Mouse (Mus musculus) adrenal gland, postnatal 36 days (tissue): ENCODE measurements around the gene Smad6. TPM values are rescaled to one million over a fixed set of nuclear protein-coding genes. Genes with fewer than 3 reads are reported as not detected.

Source experiments
- DNase-seq, 2 experiments: peaks; one replicate each; pipeline ENCODE4 v3.0.0; 2021; ENCODE audit warnings: mixed read lengths in 1 of 2
- total RNA-seq, 2 experiments: library from RNA; stranded (reverse); gene quantifications; 2 replicates each; pipeline ENCODE4 v1.2.3; 2021

Smad6 gene
- total RNA-seq, 2 experiments from 2014 or later = 6.3 to 12.7 TPM

DNA sequence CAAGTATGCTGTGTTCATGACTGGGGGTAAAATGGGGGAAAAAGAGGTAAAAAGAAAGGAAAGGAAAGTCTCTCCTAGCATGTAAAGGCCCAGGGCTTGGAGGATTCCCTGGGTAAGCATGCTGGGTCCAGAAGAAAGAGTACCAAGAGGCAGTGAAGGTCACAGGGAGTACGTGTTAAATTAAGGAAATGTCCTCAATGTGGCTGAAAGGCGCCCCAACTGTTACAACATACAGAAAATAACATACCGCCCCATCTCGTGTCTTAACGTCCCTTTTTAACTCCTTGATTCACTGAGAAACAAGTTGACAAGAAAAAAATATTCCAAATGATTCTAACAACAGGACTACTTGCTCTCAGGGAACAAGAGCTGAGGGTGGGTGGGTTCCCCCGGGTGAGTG, 36.7 kb downstream of the Smad6 start:
- no peak for DNase-seq

DNA sequence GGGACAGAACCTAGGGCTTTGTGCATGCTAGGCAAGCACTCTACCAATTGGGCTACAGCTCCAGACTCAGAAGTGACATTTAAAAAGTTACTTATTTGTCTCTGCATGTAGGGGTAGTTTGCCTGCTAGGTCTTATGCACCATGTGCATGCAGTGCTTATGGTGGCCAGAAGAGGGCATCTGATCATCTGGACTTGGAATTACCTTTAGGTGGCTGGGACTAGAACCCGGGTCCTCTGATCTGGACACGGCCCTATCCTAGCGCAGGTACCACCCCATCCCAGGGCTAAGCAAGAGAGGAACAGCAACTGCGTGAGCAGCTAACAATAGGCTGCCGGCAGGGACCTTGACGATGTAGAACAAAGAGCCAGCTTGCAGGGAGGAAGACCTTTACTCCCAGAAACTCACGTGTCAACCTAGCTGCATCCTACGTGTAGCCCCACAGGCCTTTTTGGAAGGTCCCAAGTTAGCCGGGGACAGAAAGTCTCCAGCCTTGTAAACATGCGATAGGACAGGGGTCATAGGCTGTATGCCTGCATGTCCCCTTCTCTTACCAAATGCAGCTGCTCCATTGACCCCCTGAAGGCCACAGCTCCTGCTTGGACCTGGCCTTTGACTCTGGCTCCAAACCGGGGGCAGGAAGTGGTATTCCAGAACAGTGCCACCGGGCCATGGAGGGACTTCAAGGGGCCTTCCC, 38.8 kb downstream of the Smad6 start:
- no peak for DNase-seq

DNA sequence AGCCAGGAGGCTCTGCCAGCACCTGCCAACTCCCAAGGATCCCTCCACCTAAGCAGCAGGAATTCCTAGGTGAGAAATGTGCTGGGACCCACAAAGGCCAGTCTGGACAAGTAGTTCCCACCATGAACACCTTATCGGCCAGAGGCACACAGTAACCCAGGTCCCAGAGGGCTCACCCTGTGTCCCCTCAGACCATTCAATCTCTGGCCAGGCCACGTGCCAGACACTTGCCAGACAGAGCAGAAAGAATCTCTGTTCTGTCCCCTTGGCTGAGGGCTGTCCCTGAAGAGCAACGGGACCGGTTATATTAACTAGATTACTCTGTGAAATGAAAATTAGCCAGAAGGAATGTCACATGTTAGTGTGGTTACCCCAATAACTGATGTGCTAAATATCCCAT, 39.9 kb downstream of the Smad6 start:
- no peak for DNase-seq

DNA sequence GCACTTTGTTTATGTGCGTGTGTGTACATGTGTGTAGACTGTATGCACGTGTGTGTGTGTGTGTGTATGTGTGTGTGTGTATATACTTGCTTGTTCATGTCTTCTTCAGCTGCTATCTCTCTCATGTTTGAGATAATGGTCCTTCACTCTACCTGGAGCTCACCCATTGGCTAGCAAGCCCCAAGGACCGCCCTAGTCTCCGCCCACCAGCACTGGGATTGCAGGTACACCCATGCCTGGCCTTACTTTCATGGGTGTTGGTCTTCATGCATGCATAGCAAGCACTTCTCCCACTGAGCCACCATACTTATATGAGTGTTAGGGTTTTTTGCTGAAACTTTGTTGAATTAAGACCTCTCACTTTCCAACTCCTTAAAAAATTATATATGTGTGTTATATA, 40.5 kb downstream of the Smad6 start:
- DNase-seq = no peak

DNA sequence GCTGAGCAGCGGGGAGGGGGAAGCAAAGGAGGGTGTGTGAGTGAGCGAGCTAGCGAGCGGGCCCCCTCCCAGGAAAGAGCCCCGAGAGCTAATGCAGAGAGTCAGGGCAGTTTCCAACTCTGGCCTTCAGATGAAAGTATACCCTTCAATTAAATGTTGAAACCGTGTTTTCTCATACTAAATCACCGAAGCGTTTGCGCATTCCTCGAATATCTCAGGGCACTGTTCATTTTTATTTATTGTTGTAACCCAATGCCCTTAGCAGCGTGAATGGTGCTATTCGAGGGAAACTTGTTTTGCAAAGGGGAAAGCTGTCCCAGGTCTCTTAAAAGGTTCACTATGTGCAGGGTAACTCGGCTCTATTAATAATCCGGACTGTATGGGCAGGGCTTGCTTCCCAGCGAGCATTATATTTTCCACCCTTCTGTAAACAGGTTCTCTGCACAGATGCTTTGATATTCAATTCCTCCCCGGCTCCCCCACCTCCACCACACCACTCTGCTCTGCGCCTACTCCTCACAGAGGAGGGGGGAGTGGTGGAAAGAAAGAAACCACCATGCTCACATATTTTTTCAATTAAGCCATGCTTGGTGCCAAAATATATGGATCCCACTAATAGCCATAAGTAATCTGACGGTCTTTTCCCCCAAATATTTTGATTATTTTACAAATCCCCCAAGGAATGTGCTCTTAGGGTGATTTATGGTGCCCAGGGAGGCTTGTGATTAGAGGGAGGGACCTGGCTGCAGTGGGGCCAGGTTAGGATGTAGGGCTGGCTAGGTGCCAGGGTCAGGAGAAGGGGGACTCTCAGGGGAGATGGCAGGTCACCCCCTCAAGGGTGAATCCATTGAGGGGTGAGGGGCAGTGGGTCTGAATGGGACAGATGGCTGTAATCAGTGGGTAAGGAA, 41.4 kb downstream of the Smad6 start:
- DNase-seq = no peak

DNA sequence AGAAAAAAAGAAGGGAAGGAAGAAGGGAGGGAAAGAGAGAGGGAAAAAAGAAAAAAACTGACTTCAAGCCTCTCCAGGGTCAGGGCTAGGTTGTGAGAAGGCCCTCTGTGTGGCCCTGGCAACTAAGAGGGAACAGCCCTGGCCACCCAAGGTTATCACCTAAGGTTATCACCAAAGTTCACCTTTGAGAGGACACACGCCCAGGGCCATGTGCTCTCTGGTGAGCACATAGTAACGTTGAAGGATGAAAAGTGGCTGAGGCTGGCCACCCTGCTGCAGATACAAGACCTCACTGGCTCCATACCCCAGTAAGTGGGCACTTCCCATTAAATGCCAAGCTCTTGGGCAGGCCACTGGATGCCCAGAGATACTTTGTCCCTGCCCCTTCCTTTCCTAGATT, 42.6 kb downstream of the Smad6 start:
- DNase-seq = no peak

DNA sequence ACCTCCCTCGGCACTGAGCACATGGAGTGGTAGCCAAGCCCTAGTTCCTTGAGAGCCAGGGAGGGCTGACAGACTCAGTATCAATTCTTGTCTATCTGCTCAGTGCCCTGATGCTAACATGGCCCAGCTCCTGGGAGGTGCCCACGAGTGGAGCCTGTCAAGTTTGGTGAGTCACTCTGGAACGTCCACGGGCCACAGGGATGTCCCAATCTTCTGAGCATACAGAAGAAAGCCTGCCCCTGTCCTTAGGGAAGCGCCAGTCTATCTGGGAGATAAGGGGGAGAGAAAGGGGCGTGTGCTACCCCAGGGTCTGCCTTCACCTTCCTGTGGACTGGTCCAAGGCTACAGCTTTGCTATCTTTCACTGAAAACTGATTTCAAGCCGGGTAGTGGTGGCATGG, 43.2 kb downstream of the Smad6 start:
- DNase-seq = peak in 1 of 2 experiments; percentile 53

DNA sequence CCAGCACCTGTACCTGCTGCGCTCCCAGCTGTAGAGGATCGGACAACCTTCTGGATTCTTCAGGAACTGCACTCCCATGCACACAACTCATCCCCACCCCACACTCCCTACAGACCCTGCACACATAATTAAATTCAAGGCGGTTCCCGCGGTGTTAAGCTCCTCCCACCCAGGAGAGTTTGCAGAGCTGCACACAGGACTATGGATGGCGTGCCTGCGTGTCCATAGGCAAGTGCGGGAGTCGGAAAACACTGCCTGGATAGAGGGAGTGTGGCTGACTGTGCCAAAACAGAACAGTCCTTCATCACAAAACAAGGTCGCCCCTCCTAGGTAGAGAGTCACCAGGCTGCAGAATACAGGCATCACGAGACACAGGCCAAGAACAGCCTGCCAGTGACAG, 45.9 kb downstream of the Smad6 start:
- no peak for DNase-seq

DNA sequence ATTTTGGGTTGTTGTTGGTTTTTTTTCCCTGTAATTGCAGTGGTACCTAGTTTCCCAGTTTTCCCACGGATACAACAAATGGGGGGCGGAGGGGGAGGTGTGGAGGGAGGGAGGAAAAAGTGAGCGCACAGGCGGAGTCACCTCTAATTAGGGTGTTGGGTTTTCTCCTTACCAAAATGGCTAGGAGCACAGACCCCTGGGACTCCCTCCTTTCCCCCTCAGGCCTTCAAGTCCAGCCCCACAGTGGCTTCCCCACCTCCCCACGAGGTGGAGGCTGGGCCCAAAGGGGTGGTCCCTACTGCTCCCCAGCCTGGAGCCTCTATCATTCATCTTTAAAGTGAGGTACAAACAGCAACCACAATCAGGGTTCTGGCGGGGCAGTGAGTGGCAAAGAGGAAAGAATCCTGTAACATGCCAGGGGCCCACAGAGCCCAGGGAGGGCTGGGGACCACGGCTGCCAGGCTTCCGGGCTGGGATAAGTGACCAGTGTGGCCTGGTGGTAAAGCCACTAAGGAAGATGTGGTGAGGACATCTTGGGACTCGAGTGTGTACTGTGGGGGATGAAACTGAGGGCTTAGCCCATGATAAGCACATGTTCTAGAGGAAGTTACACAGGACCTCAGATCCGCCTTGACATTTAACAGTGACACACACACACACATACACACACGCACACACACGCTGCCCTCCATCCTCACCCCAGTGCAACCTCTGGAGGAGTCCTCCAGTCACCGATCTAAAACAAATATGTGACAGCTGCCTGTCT, 47.4 kb downstream of the Smad6 start:
- no peak for DNase-seq

DNA sequence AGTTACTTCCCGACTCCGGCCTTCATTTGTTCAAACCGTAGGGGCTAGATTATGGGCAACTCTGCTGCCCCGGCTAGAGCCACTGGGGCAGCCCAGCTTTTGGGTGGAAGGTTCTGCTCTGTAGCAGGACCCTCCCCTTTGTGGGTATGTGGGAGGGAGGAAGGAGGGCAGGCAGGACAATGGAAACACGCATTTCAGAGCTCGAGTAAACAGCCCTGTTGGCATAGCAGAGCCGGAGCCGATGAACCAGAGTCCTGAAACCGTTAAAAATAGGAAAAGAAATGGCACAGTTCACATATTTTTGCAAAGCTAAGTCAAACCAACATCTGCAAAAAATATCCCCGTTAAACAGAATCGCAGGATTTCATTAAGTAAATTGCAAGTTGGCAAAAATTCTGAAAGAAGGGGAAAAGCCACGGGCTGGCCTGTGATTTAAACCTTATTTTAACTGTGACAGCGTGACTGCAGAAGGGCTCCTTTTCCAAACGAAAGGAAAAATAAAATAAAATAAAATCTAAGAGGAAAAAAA, 48.1 kb downstream of the Smad6 start:
- no peak for DNase-seq

DNA sequence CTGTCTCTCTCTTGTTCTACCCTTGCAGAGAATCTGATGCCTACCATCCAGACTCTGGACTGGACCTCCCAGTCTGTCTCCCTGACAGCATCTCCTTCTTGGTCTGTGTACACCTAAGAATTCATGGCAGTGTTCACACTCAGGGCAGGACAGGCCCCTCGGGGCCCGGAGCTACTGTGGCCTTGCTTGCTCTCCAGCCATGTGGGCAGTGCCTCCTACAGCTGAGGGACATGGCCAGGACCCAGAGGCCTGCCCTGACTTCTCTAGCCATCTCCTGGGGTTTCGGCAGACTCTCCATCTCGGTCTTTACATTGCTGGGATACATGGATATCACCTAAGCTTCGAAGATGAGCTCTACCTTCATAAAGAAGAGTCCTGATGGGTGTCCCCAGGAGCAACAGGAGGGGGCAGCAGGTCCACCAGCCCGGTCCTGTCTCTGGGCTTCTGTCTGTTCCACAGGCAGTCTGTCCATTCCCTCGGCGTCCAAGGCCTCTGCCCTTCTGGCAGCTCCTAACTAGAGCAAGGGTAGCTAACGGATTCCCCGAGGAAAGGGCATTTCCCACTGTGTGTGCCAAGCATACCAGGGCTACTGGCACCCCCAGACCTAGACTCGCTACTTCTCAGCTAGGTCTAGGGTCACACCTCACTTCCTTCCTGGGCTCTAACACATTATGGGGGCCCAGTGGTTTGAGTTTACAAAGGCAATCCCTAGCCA, 49.1 kb downstream of the Smad6 start:
- DNase-seq = no peak

DNA sequence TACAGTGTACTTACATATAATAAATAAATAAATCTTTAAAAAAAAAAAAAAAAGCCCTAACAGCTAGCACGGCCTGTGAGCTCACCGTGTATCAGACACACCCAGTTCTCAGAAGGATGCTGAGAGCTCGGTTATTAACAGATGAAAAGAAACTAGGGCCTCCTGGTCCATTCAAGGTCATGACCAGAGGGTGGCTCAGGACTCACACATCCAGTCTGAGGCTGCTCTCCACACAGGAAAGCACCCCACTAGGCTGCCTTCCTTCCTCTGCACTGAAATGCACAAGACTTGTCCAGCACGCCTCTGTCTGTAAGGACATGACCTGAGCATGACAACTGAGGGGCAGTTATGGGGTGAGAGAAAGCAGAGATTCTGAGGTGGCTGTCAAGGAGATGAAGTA, 50.3 kb downstream of the Smad6 start:
- no peak for DNase-seq

DNA sequence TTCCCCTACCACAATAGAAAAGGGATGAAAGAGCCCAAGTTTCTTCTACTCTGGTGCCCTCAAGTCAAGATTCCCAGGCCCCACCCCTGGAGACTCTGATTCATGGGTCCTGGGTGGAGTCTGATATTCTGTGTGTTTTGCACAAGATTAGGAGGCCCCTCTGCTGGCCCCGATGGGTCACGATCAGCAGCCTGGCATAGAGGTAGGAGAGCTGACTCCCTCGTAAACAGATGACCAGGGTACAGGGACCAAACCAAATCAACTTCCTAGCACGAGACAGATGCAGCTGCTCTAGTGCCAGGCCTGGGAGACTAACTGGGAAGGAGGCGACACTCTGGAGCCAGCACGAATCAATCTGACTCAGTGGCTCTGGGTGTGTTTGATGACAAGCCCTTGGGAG, 51.0 kb downstream of the Smad6 start:
- DNase-seq = no peak

DNA sequence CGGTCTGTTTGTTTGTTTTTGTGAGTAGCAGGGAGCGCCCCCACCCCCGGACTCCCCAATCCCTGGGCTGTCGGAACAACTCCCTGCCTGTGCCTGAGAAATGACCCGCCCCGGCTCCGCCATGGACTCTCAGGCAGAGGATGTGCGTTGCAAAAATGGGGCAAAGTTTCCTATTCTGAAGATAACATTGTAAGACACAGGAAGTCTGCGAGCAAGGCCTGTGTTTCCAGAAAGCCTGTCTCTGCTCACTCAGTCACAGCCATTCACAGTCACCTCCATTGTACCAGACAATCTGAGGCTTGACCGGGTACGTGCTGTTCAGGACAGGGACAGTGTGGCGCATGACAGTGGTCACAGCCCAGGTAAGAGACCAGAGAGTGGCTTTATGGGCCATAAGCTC, 51.5 kb downstream of the Smad6 start:
- DNase-seq = peak in 1 of 2 experiments; percentile 61

DNA sequence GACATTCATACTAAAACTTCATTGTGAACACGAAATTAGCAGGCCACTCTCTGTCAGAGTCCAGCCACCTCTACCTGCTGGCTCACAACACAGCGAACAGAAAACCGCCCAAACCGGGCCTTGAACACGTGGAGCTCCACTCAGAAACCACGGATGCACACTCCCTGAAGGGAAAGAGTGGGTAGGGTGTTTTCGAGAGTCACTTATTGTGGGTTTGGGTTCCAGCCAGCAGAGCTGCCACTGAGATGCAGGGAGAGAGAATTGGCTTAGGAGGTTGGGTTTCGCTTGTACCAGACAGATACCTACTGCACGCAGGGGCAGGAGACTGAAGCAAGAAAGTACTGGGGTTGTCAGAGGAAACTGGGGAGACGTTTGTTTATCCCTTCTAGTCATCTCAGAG, 52.4 kb downstream of the Smad6 start:
- no peak for DNase-seq

DNA sequence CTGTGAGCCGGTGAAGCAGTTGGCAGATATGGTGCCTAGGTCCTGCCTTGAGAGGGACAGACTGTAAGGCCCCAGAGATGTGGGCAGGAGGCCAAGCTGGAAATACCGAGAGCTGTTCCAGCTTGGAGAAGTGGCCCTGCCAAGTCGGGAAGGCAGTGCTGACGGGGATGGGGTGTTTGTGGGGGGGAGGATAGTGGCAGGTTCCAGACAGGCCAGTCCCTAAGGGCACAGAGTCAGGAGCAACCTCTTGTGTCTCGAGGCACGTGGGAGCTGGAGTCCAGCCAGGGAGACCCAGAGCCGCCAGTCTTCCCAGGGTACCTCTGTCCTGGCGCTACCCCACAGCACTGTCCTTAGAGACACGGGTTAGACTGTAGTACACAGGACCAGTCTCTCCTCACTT, 53.3 kb downstream of the Smad6 start:
- DNase-seq = peak; percentile 95

DNA sequence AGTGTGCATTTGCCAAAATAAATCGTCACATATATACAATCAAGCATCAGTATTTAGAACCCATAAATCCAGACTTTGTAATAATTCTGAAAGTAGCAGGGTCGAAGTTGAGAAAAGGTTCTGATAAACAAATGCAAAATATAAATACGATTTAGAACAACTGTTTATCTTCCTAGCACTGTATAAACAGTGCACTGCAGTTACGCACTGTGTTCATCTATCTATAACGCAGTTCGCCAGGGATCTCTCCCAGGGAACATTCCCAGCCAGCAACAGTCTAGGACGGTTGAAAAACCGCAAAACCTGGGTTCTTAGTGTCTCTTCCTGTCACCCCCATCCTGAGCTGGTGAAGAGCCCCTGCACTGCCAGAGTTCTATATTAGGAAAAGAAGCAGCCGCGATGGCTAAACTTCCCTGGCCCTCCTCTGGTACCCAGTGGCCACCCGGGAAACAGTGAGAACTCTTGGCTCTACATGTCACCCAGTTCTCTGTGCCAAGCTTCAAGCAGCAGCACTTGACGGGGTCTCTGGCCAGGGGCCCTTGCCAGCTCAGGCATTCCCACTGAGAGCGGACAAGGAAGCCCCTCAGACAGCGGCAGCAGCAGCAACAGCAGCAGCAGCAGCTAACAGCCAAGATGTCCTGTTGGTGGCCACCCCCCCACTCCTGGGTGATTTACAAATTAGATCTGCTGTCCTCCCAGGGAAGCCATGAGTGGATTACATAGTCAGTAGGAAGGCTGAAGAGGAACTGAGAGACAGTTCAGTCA, 54.3 kb downstream of the Smad6 start:
- no peak for DNase-seq

DNA sequence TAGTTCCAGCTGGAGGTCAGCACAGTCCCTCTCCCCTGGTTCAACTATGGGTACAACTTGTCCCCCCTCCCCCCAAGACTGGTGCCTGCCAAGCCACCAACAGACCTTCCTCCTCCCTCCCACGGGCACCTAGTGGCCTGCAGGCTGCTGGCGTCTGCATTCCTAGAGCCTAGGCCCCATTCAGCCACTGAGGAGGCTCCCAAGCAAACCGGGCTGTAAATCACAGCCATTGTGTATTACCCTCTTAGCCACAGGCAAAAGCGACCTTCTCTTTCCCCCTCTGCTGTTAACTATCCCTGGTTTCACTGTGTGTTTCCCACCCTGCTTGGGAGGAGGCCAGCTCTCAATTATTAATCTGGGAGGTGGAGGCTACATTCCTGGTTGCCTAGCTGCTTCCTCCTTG, 56.3 kb downstream of the Smad6 start:
- no peak for DNase-seq

DNA sequence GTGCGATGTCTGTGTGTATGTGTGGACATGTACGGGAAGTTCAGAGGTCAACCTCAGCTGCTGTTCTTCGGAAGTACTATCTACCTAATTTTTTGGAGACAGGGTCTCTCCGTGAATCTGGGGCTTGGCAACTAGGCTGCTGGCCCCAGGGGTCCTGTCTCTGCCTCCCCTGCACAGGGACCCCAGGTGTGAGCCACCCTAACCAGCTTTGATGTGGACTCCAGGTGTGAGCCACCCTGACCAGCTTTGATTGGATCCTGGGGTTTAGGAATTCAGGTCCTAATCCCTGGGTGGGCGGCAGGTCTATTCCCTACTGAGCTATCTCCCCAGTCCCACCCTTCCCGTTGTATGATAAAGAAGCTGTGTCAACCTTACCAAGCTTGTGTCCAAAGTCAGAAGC, 60.0 kb downstream of the Smad6 start:
- DNase-seq = no peak

DNA sequence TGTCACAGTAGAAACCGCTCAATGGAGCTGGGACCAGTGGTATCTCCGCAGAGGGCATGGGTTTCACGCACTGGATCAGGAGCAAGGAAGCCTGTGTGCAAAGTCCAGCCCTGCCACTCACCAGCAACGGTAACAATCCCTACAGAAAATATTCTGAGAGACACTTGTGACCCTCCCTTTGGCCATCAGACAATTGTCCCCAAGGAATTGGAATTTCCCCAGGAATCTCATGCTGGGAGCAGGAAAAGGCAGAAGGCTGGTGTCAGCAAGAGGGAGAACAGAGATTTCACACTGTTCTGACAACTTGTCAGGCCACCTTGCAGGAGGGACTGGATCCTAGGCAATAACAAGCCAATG, 61.1 kb downstream of the Smad6 start:
- no peak for DNase-seq
